Mouse (Mus musculus): ENCODE results near the gene Spata5. TPM values are rescaled to one million over a fixed set of nuclear protein-coding genes. Genes with fewer than 3 reads are reported as not detected.
A peak's percentile ranks its signal among the peaks of the same experiment; 100 is the strongest.

Gene Spata5
- polyA plus RNA-seq, 1 experiment from 2014 or later: 13.1 TPM

DNA sequence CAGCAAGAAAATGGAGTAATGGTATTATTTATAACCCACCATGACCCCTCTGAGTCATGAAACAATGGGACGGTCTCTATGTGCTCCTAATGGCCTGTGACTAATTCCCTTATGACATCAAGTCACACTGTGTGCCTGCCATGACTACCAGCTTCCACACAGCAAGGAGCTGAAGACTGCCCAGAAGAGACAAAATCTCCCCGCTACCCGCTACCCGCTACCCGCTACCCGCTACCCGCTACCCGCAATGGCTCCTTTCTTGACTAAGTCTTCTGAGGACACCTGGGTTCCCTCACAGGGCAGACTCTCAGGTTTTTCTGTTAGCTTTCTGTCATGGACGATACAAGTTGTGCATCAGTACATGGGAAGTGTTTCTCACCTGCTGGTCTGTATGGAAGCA lies 182.7 kb downstream of the Spata5 start:
- 94% methylated on average over 9 of the region's 9 CpGs for WGBS
- DNase-seq (ENCODE audit: low spot score): no peak
- no peaks in the 10 kb centered on the region for H3K4me1 ChIP-seq (ENCODE audit: insufficient read depth, low read depth, low read length)
- no peaks in the 10 kb centered on the region for H3K9me3 ChIP-seq (ENCODE audit: low read length)
- H3K36me3 ChIP-seq (ENCODE audit: insufficient read depth, low read length): no peaks in the 10 kb centered on the region
- no peak overlapping the region for H3K4me3 ChIP-seq (ENCODE audit: low read depth, low read length)
- no peak for TF ChIP-seq EP300 (IDR thresholded peaks at IDR 0.05)
- no peak for TF ChIP-seq CTCF (IDR thresholded peaks at IDR 0.05)
- H3K9ac ChIP-seq (replicated peaks; ENCODE audit: low read depth): no peak overlapping the region
- no peaks in the 10 kb centered on the region for H3K27me3 ChIP-seq (replicated peaks; ENCODE audit: insufficient read depth, low read length)
- no peak overlapping the region for H3K27ac ChIP-seq (ENCODE audit: low read length)
- 0 out of 2 replicates have a peak, but pooled peaks have one; percentile 27 for ATAC-seq
- H3K4me2 ChIP-seq (replicated peaks; ENCODE audit: low read depth, low read length): no peak overlapping the region

DNA sequence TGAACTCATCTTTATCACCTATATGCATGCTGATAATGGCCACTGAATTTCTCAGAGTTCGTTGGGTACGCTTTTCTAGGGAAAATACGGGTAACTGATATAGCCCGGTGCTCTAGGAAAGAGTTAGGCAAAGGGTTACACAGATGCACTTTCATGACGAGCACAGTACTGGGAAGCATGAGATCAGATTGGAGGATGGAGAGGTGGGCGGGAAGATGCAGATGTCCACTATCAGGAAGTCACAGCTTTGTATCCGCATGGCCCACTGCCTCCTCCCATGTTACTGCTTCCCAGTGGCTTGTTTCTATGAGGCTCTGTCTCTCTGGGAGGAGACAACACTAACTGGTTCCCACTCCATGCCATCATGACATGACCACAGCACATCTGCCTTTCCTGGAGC lies 183.2 kb downstream of the Spata5 start:
- no peaks in the 10 kb centered on the region for H3K9me3 ChIP-seq (ENCODE audit: low read length)
- ATAC-seq (no peak), DNase-seq (ENCODE audit: low spot score) (no peak)
- TF ChIP-seq EP300 (IDR thresholded peaks at IDR 0.05): no peak
- TF ChIP-seq CTCF (IDR thresholded peaks at IDR 0.05): no peak
- H3K27me3 ChIP-seq (replicated peaks; ENCODE audit: insufficient read depth, low read length): no peaks in the 10 kb centered on the region
- H3K4me3 ChIP-seq (ENCODE audit: low read depth, low read length): no peak overlapping the region
- H3K27ac ChIP-seq (ENCODE audit: low read length): no peak overlapping the region
- H3K4me2 ChIP-seq (replicated peaks; ENCODE audit: low read depth, low read length): no peak overlapping the region
- WGBS: 81% methylated on average over 7 of the region's 7 CpGs
- H3K4me1 ChIP-seq (ENCODE audit: insufficient read depth, low read depth, low read length): no peaks in the 10 kb centered on the region
- no peaks in the 10 kb centered on the region for H3K36me3 ChIP-seq (ENCODE audit: insufficient read depth, low read length)
- H3K9ac ChIP-seq (replicated peaks; ENCODE audit: low read depth): no peak overlapping the region

DNA sequence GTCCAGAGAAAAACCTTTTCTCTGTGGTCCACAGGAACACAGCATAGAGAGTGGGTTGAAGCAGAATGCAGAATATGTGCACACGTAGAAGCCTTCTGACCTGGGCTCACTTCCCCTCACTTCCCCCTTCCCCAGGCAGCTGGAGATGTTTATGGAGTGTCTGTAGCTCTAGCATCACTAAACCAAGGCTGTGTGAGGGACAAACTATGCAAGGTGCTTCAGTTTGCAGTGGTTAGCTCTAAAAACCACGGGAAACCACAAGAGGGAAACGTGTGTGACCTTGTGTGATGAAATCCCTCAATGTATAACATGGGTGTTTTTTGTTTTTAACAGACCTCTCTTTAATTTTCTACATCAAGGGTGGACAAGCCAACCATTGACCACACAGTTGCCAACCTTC lies 183.8 kb downstream of the Spata5 start:
- no peaks in the 10 kb centered on the region for H3K9me3 ChIP-seq (ENCODE audit: low read length)
- H3K9ac ChIP-seq (replicated peaks; ENCODE audit: low read depth): no peak overlapping the region
- no peaks in the 10 kb centered on the region for H3K36me3 ChIP-seq (ENCODE audit: insufficient read depth, low read length)
- DNase-seq (ENCODE audit: low spot score) (no peak), ATAC-seq (no peak)
- TF ChIP-seq CTCF (IDR thresholded peaks at IDR 0.05): no peak
- no peak for TF ChIP-seq EP300 (IDR thresholded peaks at IDR 0.05)
- H3K27me3 ChIP-seq (replicated peaks; ENCODE audit: insufficient read depth, low read length): no peaks in the 10 kb centered on the region
- no peak overlapping the region for H3K4me3 ChIP-seq (ENCODE audit: low read depth, low read length)
- 61% methylated on average over 3 of the region's 3 CpGs for WGBS
- no peak overlapping the region for H3K27ac ChIP-seq (ENCODE audit: low read length)
- H3K4me1 ChIP-seq (ENCODE audit: insufficient read depth, low read depth, low read length): no peaks in the 10 kb centered on the region
- H3K4me2 ChIP-seq (replicated peaks; ENCODE audit: low read depth, low read length): no peak overlapping the region

DNA sequence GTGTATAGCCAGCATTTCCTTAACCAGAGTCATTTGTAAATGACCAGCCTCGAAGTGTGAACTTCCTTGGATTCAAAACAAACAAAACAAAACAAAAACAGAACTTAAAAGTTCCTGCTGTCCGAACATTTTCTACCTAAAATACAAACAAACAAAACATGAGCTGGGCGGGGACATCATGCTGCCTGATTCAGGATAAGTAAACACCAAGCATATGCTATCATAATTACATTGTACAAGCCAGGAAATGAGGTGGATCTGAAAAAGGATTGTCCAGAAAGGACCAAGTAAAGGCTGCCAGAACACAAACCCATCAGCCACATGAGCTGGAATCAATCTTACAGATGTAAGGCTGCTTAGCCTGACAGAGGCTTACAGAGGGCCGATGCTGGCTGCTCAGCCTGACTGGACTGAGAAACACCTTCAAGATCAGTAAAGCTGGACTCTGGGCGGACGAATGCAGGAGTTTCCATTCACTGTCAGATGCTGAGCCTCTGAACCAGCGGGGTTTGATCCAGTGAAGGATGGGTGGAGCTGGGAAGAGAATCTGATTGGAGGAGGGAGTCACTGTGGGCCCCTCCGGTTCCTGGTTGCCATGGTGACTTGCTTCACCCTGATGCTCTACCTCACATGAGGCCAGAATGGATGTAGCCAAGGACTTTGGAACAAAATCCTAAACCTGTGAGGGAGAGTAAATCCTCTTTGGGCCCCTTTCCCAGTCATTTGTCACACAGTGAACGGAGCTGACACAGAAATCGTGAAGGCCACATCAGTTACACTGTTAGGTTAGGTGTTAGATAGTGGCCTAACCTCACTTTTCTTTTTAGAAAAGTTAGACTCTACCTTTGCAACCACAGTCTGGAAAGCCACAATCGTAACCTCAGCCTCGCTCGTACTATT lies 185.5 kb downstream of the Spata5 start:
- peak; percentile 38 for DNase-seq (ENCODE audit: low spot score)
- whole genome bisulfite sequencing: 43% methylated on average over 13 of the region's 13 CpGs
- peak; percentile 63; the same call in 1 of the 2 replicates for ATAC-seq
- no peak overlapping the region for H3K4me2 ChIP-seq (replicated peaks; ENCODE audit: low read depth, low read length)
- H3K36me3 ChIP-seq (ENCODE audit: insufficient read depth, low read length): no peaks in the 10 kb centered on the region
- H3K9me3 ChIP-seq (ENCODE audit: low read length): no peaks in the 10 kb centered on the region
- no peak overlapping the region for H3K27ac ChIP-seq (ENCODE audit: low read length)
- H3K4me3 ChIP-seq (ENCODE audit: low read depth, low read length): no peak overlapping the region
- TF ChIP-seq EP300 (IDR thresholded peaks at IDR 0.05): peak; percentile 70; the same call in 1 of the 2 replicates
- TF ChIP-seq CTCF (IDR thresholded peaks at IDR 0.05): no peak
- H3K9ac ChIP-seq (replicated peaks; ENCODE audit: low read depth): no peak overlapping the region
- H3K27me3 ChIP-seq (replicated peaks; ENCODE audit: insufficient read depth, low read length): no peaks in the 10 kb centered on the region
- H3K4me1 ChIP-seq (ENCODE audit: insufficient read depth, low read depth, low read length): no peaks in the 10 kb centered on the region

DNA sequence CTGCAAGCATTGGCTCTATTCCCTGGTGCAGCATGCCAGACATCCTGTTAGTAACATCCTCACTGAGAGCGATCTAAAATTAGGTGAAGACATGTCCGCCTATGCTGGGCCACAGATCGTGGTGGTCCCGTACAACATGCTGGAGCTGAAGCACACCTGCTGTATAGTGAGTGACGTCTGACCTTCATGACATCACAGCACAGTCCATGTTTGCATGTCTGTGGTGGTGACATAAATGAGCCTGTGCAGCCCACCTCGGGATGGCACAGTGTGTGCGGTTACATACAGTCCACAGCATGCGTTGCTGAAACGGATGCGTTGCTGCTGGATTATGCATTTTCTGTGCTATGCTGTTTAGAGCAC lies 186.2 kb downstream of the Spata5 start:
- Histone ChIP-seq H3K27ac (ENCODE audit: low read length) (no peak overlapping the region), H3K9me3 (ENCODE audit: low read length) (no peaks in the 10 kb centered on the region), H3K27me3 (replicated peaks; ENCODE audit: insufficient read depth, low read length) (no peaks in the 10 kb centered on the region), H3K9ac (replicated peaks; ENCODE audit: low read depth) (no peak overlapping the region), H3K4me1 (ENCODE audit: insufficient read depth, low read depth, low read length) (no peaks in the 10 kb centered on the region), H3K4me3 (ENCODE audit: low read depth, low read length) (no peak overlapping the region), H3K4me2 (replicated peaks; ENCODE audit: low read depth, low read length) (no peak overlapping the region), H3K36me3 (ENCODE audit: insufficient read depth, low read length) (no peaks in the 10 kb centered on the region)
- TF ChIP-seq CTCF (IDR thresholded peaks at IDR 0.05): no peak
- TF ChIP-seq EP300 (IDR thresholded peaks at IDR 0.05): no peak
- no peak for ATAC-seq
- WGBS: 75% methylated on average over 10 of the region's 10 CpGs
- DNase-seq (ENCODE audit: low spot score): no peak

GRCm38 (mm10) chr3:37608926-37609325 lies 189.2 kb downstream of the Spata5 start:
- no peaks in the 10 kb centered on the region for H3K9me3 ChIP-seq (ENCODE audit: low read length)
- H3K27ac ChIP-seq (ENCODE audit: low read length): no peak overlapping the region
- no peak overlapping the region for H3K9ac ChIP-seq (replicated peaks; ENCODE audit: low read depth)
- 84% methylated on average over 4 of the region's 4 CpGs for WGBS
- H3K4me2 ChIP-seq (replicated peaks; ENCODE audit: low read depth, low read length): no peak overlapping the region
- ATAC-seq (no peak), DNase-seq (ENCODE audit: low spot score) (no peak)
- H3K36me3 ChIP-seq (ENCODE audit: insufficient read depth, low read length): no peaks in the 10 kb centered on the region
- H3K27me3 ChIP-seq (replicated peaks; ENCODE audit: insufficient read depth, low read length): no peaks in the 10 kb centered on the region
- H3K4me3 ChIP-seq (ENCODE audit: low read depth, low read length): no peak overlapping the region
- no peaks in the 10 kb centered on the region for H3K4me1 ChIP-seq (ENCODE audit: insufficient read depth, low read depth, low read length)
- TF ChIP-seq CTCF (IDR thresholded peaks at IDR 0.05): peak; percentile 46
- no peak for TF ChIP-seq EP300 (IDR thresholded peaks at IDR 0.05)

Measured in lung, postnatal 0 days (tissue).